Mouse (Mus musculus) telencephalon, adult 2 months (tissue): ENCODE data around the gene Nt5c2.

ENCODE experiments used
- DNase-seq: peaks from one replicate; pipeline ENCODE4 v3.0.0-alpha.2; 2011; ENCODE audit warnings: low read depth, low spot score

Gene Nt5c2

GRCm38 (mm10) chr19:46928136-46928535 lies 86.8 kb downstream of the Nt5c2 start:
- no peak for DNase-seq

GRCm38 (mm10) chr19:46926951-46927350 lies 88.0 kb downstream of the Nt5c2 start:
- DNase-seq: no peak

- no peak for DNase-seq
Measured at GRCm38 (mm10) chr19:46926357-46926756, 88.6 kb downstream of the Nt5c2 start.

- DNase-seq: no peak
Measured at GRCm38 (mm10) chr19:46920571-46920970, 94.4 kb downstream of the Nt5c2 start.

GRCm38 (mm10) chr19:46915406-46916080 lies 99.4 kb downstream of the Nt5c2 start:
- no peak for DNase-seq

GRCm38 (mm10) chr19:46913626-46914025 lies 101.3 kb downstream of the Nt5c2 start:
- DNase-seq: no peak

GRCm38 (mm10) chr19:46911492-46911891 lies 103.5 kb downstream of the Nt5c2 start:
- DNase-seq: no peak

GRCm38 (mm10) chr19:46908977-46909376 lies 106.0 kb downstream of the Nt5c2 start:
- DNase-seq: peak; percentile 64

GRCm38 (mm10) chr19:46908207-46908606 lies 106.7 kb downstream of the Nt5c2 start:
- DNase-seq: no peak

GRCm38 (mm10) chr19:46905971-46906370 lies 109.0 kb downstream of the Nt5c2 start:
- DNase-seq: no peak

- no peak for DNase-seq
Measured at GRCm38 (mm10) chr19:46905383-46905782, 109.6 kb downstream of the Nt5c2 start.

GRCm38 (mm10) chr19:46904907-46905306 lies 110.0 kb downstream of the Nt5c2 start:
- no peak for DNase-seq

- no peak for DNase-seq
Measured at GRCm38 (mm10) chr19:46903379-46903778, 111.6 kb downstream of the Nt5c2 start.

- DNase-seq: no peak
Measured at GRCm38 (mm10) chr19:46901323-46901722, 113.6 kb downstream of the Nt5c2 start.

GRCm38 (mm10) chr19:46900786-46901185 lies 114.2 kb downstream of the Nt5c2 start:
- no peak for DNase-seq

GRCm38 (mm10) chr19:46899871-46900270 lies 115.1 kb downstream of the Nt5c2 start:
- no peak for DNase-seq

GRCm38 (mm10) chr19:46899306-46899705 lies 115.6 kb downstream of the Nt5c2 start:
- no peak for DNase-seq

GRCm38 (mm10) chr19:46898222-46898621 lies 116.7 kb downstream of the Nt5c2 start:
- DNase-seq: no peak

GRCm38 (mm10) chr19:46897135-46897534 lies 117.8 kb downstream of the Nt5c2 start:
- DNase-seq: no peak

GRCm38 (mm10) chr19:46893484-46893883 lies 121.5 kb downstream of the Nt5c2 start:
- DNase-seq: no peak

GRCm38 (mm10) chr19:46892856-46893255 lies 122.1 kb downstream of the Nt5c2 start:
- DNase-seq: no peak

GRCm38 (mm10) chr19:46890657-46891056 lies 124.3 kb downstream of the Nt5c2 start:
- DNase-seq: no peak

GRCm38 (mm10) chr19:46889666-46890065 lies 125.3 kb downstream of the Nt5c2 start:
- no peak for DNase-seq
